Comparison of ENCODE assay signal across 8 mouse cellular contexts in the genomic region with DNA sequence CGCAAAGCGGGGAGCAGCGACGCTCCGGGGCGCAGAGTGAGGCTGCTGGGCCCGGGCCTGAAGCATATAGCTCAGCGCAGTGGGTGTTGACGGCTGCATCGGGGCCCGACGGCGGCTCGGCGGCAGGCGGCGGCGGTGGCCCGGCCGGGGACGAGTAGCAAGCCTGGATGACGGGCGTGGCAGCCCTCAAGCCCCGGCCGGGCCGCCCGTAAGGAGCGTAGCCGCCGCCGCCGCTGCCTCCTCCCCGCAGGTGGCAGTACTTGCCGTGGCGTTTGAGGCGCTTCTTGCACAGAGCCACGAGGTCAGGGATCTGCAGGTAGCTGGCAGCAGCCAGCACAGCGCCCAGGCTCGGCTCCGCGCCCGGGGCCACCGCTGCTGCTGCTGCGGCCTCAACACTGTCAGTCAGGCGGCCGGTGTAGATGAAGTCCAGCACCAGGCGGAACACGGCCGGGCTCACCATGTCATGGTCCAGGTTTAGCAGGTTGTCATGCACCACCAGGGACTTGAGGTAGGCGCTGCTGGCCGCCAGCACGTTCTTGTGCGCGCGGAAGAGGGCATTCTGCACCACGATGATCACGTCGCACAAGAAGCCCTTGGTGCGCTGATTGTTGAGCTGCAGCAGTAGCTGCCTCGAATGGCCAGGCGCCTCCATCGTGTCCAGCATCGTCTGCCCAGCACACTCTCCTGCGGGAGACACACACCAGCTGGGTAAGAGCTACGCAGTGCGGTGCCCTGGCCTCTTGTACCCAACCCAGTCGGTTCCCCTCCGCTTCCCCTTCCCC. TPM values are rescaled to one million over a fixed set of nuclear protein-coding genes. Genes with fewer than 3 reads are reported as not detected.
DNase-seq lines count a peak whose midpoint lies in the region; ATAC-seq and TF ChIP-seq lines count a peak whose summit lies in the region.

No protein-coding gene starts in this region.

- no peak overlapping the region for H3K27ac ChIP-seq in forebrain, embryonic 10.5 days
- H3K27ac ChIP-seq in hindbrain, postnatal 0 days = no peak overlapping the region
- peak overlapping the region; percentile 98 for H3K27ac ChIP-seq in stomach, embryonic 14.5 days (ENCODE audit: low read length)

- H3K9me3 ChIP-seq in forebrain, embryonic 10.5 days = no peaks in the 10 kb centered on the region
- no peaks in the 10 kb centered on the region for H3K9me3 ChIP-seq in hindbrain, postnatal 0 days (ENCODE audit: low read length)
- H3K9me3 ChIP-seq in stomach, embryonic 14.5 days (ENCODE audit: control insufficient read depth, low read depth, low read length) = no peaks in the 10 kb centered on the region

- TF ChIP-seq POLR2A in lung, adult 2 months (IDR thresholded peaks at IDR 0.05; ENCODE audit: borderline replicate concordance, extremely low read depth, low read depth, low read length) = 0 out of 2 replicates have a peak, but pooled peaks have one; percentile 6

- H3K36me3 ChIP-seq in forebrain, embryonic 10.5 days (replicated peaks) = peaks cover 18% of the 10 kb centered on the region
- H3K36me3 ChIP-seq in hindbrain, postnatal 0 days (ENCODE audit: insufficient read depth, low read length) = peaks cover 7% of the 10 kb centered on the region; the same call in 1 of the 2 replicates
- H3K36me3 ChIP-seq in stomach, embryonic 14.5 days (ENCODE audit: control insufficient read depth, insufficient read depth, low read length) = peaks cover 43% of the 10 kb centered on the region

- peak overlapping the region; percentile 80 for H3K4me2 ChIP-seq in hindbrain, postnatal 0 days (ENCODE audit: low read depth, low read length)
- peak overlapping the region; percentile 63 for H3K4me2 ChIP-seq in stomach, embryonic 14.5 days (replicated peaks; ENCODE audit: low read depth, low read length)

- ATAC-seq in hindbrain, postnatal 0 days = no peak
- no peak for ATAC-seq in stomach, embryonic 14.5 days (ENCODE audit: insufficient number of reproducible peaks, insufficient read depth, low FRiP score, low read depth)

- no peak overlapping the region for H3K9ac ChIP-seq in hindbrain, postnatal 0 days (replicated peaks; ENCODE audit: low read length)
- peak overlapping the region; percentile 97 for H3K9ac ChIP-seq in stomach, embryonic 14.5 days (replicated peaks; ENCODE audit: low read depth, low read length)

- H3K27me3 ChIP-seq in forebrain, embryonic 10.5 days (ENCODE audit: poor library complexity, severe bottlenecking) = peaks cover 99% of the 10 kb centered on the region
- H3K27me3 ChIP-seq in hindbrain, postnatal 0 days (ENCODE audit: insufficient read depth, low read length) = peaks cover 49% of the 10 kb centered on the region
- 0 out of 2 replicates have a peak, but pooled peaks cover under 1% of the 10 kb centered on the region for H3K27me3 ChIP-seq in stomach, embryonic 14.5 days (ENCODE audit: control insufficient read depth, insufficient read depth, low read length)

- no peak for TF ChIP-seq CTCF in hindbrain, postnatal 0 days (IDR thresholded peaks at IDR 0.05; ENCODE audit: low read depth)
- no peak for TF ChIP-seq CTCF in lung, adult 2 months (IDR thresholded peaks at IDR 0.05; ENCODE audit: insufficient read depth, low read length)

- 2% methylated on average over 68 of the region's 68 CpGs for WGBS in forebrain, embryonic 10.5 days
- 8% methylated on average over 67 of the region's 68 CpGs for WGBS in hindbrain, postnatal 0 days
- 35% methylated on average over 68 of the region's 68 CpGs for WGBS in lung, adult 2 months
- 4% methylated on average over 66 of the region's 68 CpGs for WGBS in stomach, embryonic 14.5 days

- peak; percentile 58 for DNase-seq in adrenal gland, postnatal 10 days
- DNase-seq in adrenal gland, postnatal 4 days (ENCODE audit: low spot score in 2 of 2) = no peak
- peak; percentile 60 to 61 for DNase-seq in B cell, adult 2 months
- peak; percentile 53 for DNase-seq in forebrain, embryonic 10.5 days (ENCODE audit: extremely low spot score, low spot score)
- DNase-seq in hindbrain, postnatal 0 days (ENCODE audit: low spot score) = peak; percentile 28
- DNase-seq in lung, adult 2 months = no peak
- DNase-seq in layer of hippocampus, adult 8-10 months (ENCODE audit: low spot score in 2 of 2) = no peak

- H3K4me3 ChIP-seq in forebrain, embryonic 10.5 days = peak overlapping the region; percentile 57
- peak overlapping the region; percentile 45 for H3K4me3 ChIP-seq in hindbrain, postnatal 0 days (ENCODE audit: low read length)
- peak overlapping the region; percentile 21 for H3K4me3 ChIP-seq in lung, adult 2 months (replicated peaks; ENCODE audit: extremely low read depth, low read depth, low read length)
- H3K4me3 ChIP-seq in stomach, embryonic 14.5 days (ENCODE audit: low read depth, low read length) = peak overlapping the region; percentile 85

- peaks cover 74% of the 10 kb centered on the region for H3K4me1 ChIP-seq in forebrain, embryonic 10.5 days
- peaks cover 13% of the 10 kb centered on the region; the same call in 1 of the 2 replicates for H3K4me1 ChIP-seq in hindbrain, postnatal 0 days (ENCODE audit: insufficient read depth, low read length)
- H3K4me1 ChIP-seq in lung, adult 2 months (ENCODE audit: control insufficient read depth, insufficient read depth, low read length) = peaks cover 17% of the 10 kb centered on the region
- H3K4me1 ChIP-seq in stomach, embryonic 14.5 days (ENCODE audit: control insufficient read depth, insufficient read depth, low read length) = peaks cover 39% of the 10 kb centered on the region

RNA-seq across cellular contexts. Expression of a gene that starts 2.3 kb away (rescaled TPM):
- 10 to 100 TPM; 23.6 to 24.5 TPM for total RNA-seq in adrenal gland, postnatal 10 days (2021)
- 10 to 100 TPM; 22.9 to 29.2 TPM for total RNA-seq in adrenal gland, postnatal 4 days (2021)
- 0.12 and 0.21 TPM in 2 replicates for polyA plus RNA-seq in forebrain, embryonic 10.5 days (2016; fragmentation: Nextera tagmentation; extraction: Ambion mirVana)
- 8.5 and 12.9 TPM in 2 replicates for total RNA-seq in hindbrain, postnatal 0 days (2014; rRNA removed)
- 1.7 TPM in 2 replicates for polyA plus RNA-seq in hindbrain, postnatal 0 days (2015; fragmentation: Nextera tagmentation; extraction: Ambion mirVana)
- polyA plus RNA-seq in lung, adult 2 months (2012; rRNA removed) = 21.4 and 33.8 TPM in 2 replicates
- 13.8 and 16.9 TPM in 2 replicates for polyA plus RNA-seq in stomach, embryonic 14.5 days (2014; fragmentation: Nextera tagmentation; extraction: Ambion mirVana)
- total RNA-seq in layer of hippocampus, adult 8-10 months (2022) = 1 to 10 TPM; 2.9 to 4.9 (median 3.9) TPM

RNA-seq across cellular contexts. Expression of a gene that starts 11.6 kb away (rescaled TPM):
- 10 to 100 TPM; 13.5 to 18.1 TPM for total RNA-seq in adrenal gland, postnatal 10 days (2021)
- 10 to 100 TPM; 16.0 to 17.4 TPM for total RNA-seq in adrenal gland, postnatal 4 days (2021)
- 33.6 and 34.0 TPM in 2 replicates for polyA plus RNA-seq in forebrain, embryonic 10.5 days (2016; fragmentation: Nextera tagmentation; extraction: Ambion mirVana)
- total RNA-seq in hindbrain, postnatal 0 days (2014; rRNA removed) = 11.0 and 17.6 TPM in 2 replicates
- polyA plus RNA-seq in hindbrain, postnatal 0 days (2015; fragmentation: Nextera tagmentation; extraction: Ambion mirVana) = 11.7 and 15.7 TPM in 2 replicates
- 15.3 and 21.1 TPM in 2 replicates for polyA plus RNA-seq in lung, adult 2 months (2012; rRNA removed)
- 26.7 and 29.1 TPM in 2 replicates for polyA plus RNA-seq in stomach, embryonic 14.5 days (2014; fragmentation: Nextera tagmentation; extraction: Ambion mirVana)
- total RNA-seq in layer of hippocampus, adult 8-10 months (2022) = 10 to 100 TPM; 15.6 to 23.4 (median 19.8) TPM

RNA-seq across cellular contexts. Expression of a gene that starts 24.0 kb away (rescaled TPM):
- 10 to 100 TPM; 23.1 to 24.2 TPM for total RNA-seq in adrenal gland, postnatal 10 days (2021)
- total RNA-seq in adrenal gland, postnatal 4 days (2021) = 10 to 100 TPM; 26.8 to 29.0 TPM
- 29.5 TPM in 2 replicates for polyA plus RNA-seq in forebrain, embryonic 10.5 days (2016; fragmentation: Nextera tagmentation; extraction: Ambion mirVana)
- 31.3 and 39.2 TPM in 2 replicates for total RNA-seq in hindbrain, postnatal 0 days (2014; rRNA removed)
- polyA plus RNA-seq in hindbrain, postnatal 0 days (2015; fragmentation: Nextera tagmentation; extraction: Ambion mirVana) = 13.5 and 13.6 TPM in 2 replicates
- 21.0 and 25.7 TPM in 2 replicates for polyA plus RNA-seq in lung, adult 2 months (2012; rRNA removed)
- polyA plus RNA-seq in stomach, embryonic 14.5 days (2014; fragmentation: Nextera tagmentation; extraction: Ambion mirVana) = 20.1 and 20.5 TPM in 2 replicates
- 10 to 100 TPM; 28.9 to 38.6 (median 30.9) TPM for total RNA-seq in layer of hippocampus, adult 8-10 months (2022)

RNA-seq across cellular contexts. Expression of a gene that starts 26.5 kb away (rescaled TPM):
- 10 to 100 TPM; 25.2 to 27.8 TPM for total RNA-seq in adrenal gland, postnatal 10 days (2021)
- 10 to 100 TPM; 33.3 to 33.8 TPM for total RNA-seq in adrenal gland, postnatal 4 days (2021)
- polyA plus RNA-seq in forebrain, embryonic 10.5 days (2016; fragmentation: Nextera tagmentation; extraction: Ambion mirVana) = 1.1 and 1.3 TPM in 2 replicates
- 13.0 and 13.4 TPM in 2 replicates for total RNA-seq in hindbrain, postnatal 0 days (2014; rRNA removed)
- polyA plus RNA-seq in hindbrain, postnatal 0 days (2015; fragmentation: Nextera tagmentation; extraction: Ambion mirVana) = 9.9 and 10.7 TPM in 2 replicates
- polyA plus RNA-seq in lung, adult 2 months (2012; rRNA removed) = 11.6 and 12.5 TPM in 2 replicates
- 0.88 and 1.7 TPM in 2 replicates for polyA plus RNA-seq in stomach, embryonic 14.5 days (2014; fragmentation: Nextera tagmentation; extraction: Ambion mirVana)
- 100 to 1,000 TPM in 2 of 4 experiments, 10 to 100 TPM in 2; 80.7 to 110 (median 97.3) TPM for total RNA-seq in layer of hippocampus, adult 8-10 months (2022)

Comparison
In these comparisons a context has a peak if more than half of its experiments do, and no peak if none do; other contexts are left out.
1. DNase-seq: peak in adrenal gland, postnatal 10 days (single experiment), B cell, adult 2 months (2 of 2), forebrain, embryonic 10.5 days (single experiment) and hindbrain, postnatal 0 days (single experiment); none in adrenal gland, postnatal 4 days (0 of 2), lung, adult 2 months (single experiment) and layer of hippocampus, adult 8-10 months (0 of 2).
2. H3K4me3 ChIP-seq: peak in every context shown above with its lines; median percentile 85 in stomach, embryonic 14.5 days; 57 in forebrain, embryonic 10.5 days; 45 in hindbrain, postnatal 0 days; 21 in lung, adult 2 months.